8 mouse cellular contexts compared by ENCODE assay signal in genomic region chr19:42217374-42217763, GRCm38 (mm10). TPM values are rescaled to one million over a fixed set of nuclear protein-coding genes. Genes with fewer than 3 reads are reported as not detected.
DNase-seq lines count a peak whose midpoint lies in the region; TF ChIP-seq lines count a peak whose summit lies in the region.

No protein-coding gene starts in this region.

- H3K27me3 ChIP-seq in testis, adult 2 months (ENCODE audit: control insufficient read depth, insufficient read depth, low read length) = no peaks in the 10 kb centered on the region

- peak; percentile 60 for DNase-seq in gastrocnemius, adult 2 months
- no peak for DNase-seq in gastrocnemius, postnatal 14 days
- no peak for DNase-seq in testis, postnatal 14 days (ENCODE audit: low spot score)
- DNase-seq in layer of hippocampus, postnatal 36 days = peak; percentile 46 to 60
- peak; percentile 29 for DNase-seq in retina, postnatal 7 days (ENCODE audit: low read depth, low spot score)
- no peak for DNase-seq in spleen, postnatal 36 days (ENCODE audit: low spot score in 2 of 2)

- no peak overlapping the region for H3K27ac ChIP-seq in gastrocnemius, adult 2 months
- no peak overlapping the region for H3K27ac ChIP-seq in testis, adult 2 months (ENCODE audit: control insufficient read depth, insufficient read depth, low read depth, low read length)
- H3K27ac ChIP-seq in cortical plate, adult 2 months (ENCODE audit: insufficient read depth, low read length) = no peak overlapping the region

- TF ChIP-seq POLR2A in testis, adult 2 months (IDR thresholded peaks at IDR 0.05; ENCODE audit: control insufficient read depth, low read depth, low read length) = no peak
- no peak for TF ChIP-seq POLR2A in cortical plate, adult 2 months (IDR thresholded peaks at IDR 0.05; ENCODE audit: extremely low read depth, insufficient read depth, low read length)

- intact Hi-C loops in gastrocnemius, adult 2 months (cut with DNase I) = loop anchor here (1.0 kb wide), 1 partner anchor 55 kb away; no protein-coding TSS in a partner anchor
- intact Hi-C loops in gastrocnemius, postnatal 14 days (cut with DNase I; ENCODE audit: low total_unique reads) = no loop called here

- H3K36me3 ChIP-seq in testis, adult 2 months (ENCODE audit: control insufficient read depth, insufficient read depth, low read length) = no peaks in the 10 kb centered on the region

- no peaks in the 10 kb centered on the region for H3K4me1 ChIP-seq in testis, adult 2 months (ENCODE audit: control insufficient read depth, insufficient read depth, low read length)
- no peaks in the 10 kb centered on the region for H3K4me1 ChIP-seq in cortical plate, adult 2 months (ENCODE audit: control insufficient read depth, insufficient read depth, low read length)

- TF ChIP-seq CTCF in gastrocnemius, adult 2 months (IDR thresholded peaks at IDR 0.05) = peak; percentile 83
- peak; percentile 20; the same call in 1 of the 2 replicates for TF ChIP-seq CTCF in testis, adult 2 months (IDR thresholded peaks at IDR 0.05; ENCODE audit: control insufficient read depth, insufficient read depth, insufficient replicate concordance, low read depth, low read length)
- peak; percentile 81 for TF ChIP-seq CTCF in cortical plate, adult 2 months (IDR thresholded peaks at IDR 0.05; ENCODE audit: extremely low read depth, insufficient read depth, low read length)

- no peak overlapping the region for H3K4me3 ChIP-seq in gastrocnemius, adult 2 months
- no peak overlapping the region for H3K4me3 ChIP-seq in testis, adult 2 months (ENCODE audit: control insufficient read depth, low read depth, low read length)
- H3K4me3 ChIP-seq in cortical plate, adult 2 months (ENCODE audit: insufficient read depth, low read length) = no peak overlapping the region

RNA-seq across cellular contexts. Expression of gene Sfrp5, which starts 15.3 kb away (rescaled TPM):
- 1 to 10 TPM; 4.2 to 5.6 TPM for total RNA-seq in gastrocnemius, adult 2 months (2021)
- 1 to 10 TPM; 4.2 to 8.9 TPM for total RNA-seq in gastrocnemius, postnatal 14 days (2021)
- polyA plus RNA-seq in testis, adult 2 months (2012; rRNA removed) = 0.10 TPM in 1 of 2 replicates, not detected in the other
- polyA plus RNA-seq in cortical plate, adult 2 months (2012; rRNA removed) = 1.2 and 1.9 TPM in 2 replicates
- under 1 TPM; 0.17 to 0.20 TPM for total RNA-seq in layer of hippocampus, postnatal 36 days (2021)

RNA-seq across cellular contexts. Expression of gene Golga7b, which starts 30.0 kb away (rescaled TPM):
- total RNA-seq in gastrocnemius, adult 2 months (2021) = 1 to 10 TPM; 2.3 to 2.4 TPM
- 1 to 10 TPM; 3.1 to 4.8 TPM for total RNA-seq in gastrocnemius, postnatal 14 days (2021)
- polyA plus RNA-seq in testis, adult 2 months (2012; rRNA removed) = 6.7 and 8.7 TPM in 2 replicates
- 115 and 123 TPM in 2 replicates for polyA plus RNA-seq in cortical plate, adult 2 months (2012; rRNA removed)
- 10 to 100 TPM; 63.7 to 66.8 TPM for total RNA-seq in layer of hippocampus, postnatal 36 days (2021)

RNA-seq across cellular contexts. Expression of gene Zfyve27, which starts 53.6 kb away (rescaled TPM):
- 10 to 100 TPM; 13.0 to 14.4 TPM for total RNA-seq in gastrocnemius, adult 2 months (2021)
- 10 to 100 TPM; 11.9 to 14.4 TPM for total RNA-seq in gastrocnemius, postnatal 14 days (2021)
- 57.8 and 60.3 TPM in 2 replicates for polyA plus RNA-seq in testis, adult 2 months (2012; rRNA removed)
- 107 and 126 TPM in 2 replicates for polyA plus RNA-seq in cortical plate, adult 2 months (2012; rRNA removed)
- 100 to 1,000 TPM in 1 of 2 experiments, 10 to 100 TPM in 1; 88.2 to 105 TPM for total RNA-seq in layer of hippocampus, postnatal 36 days (2021)

Comparison
In these comparisons a context has a peak if more than half of its experiments do, and no peak if none do; other contexts are left out.
1. DNase-seq: peak in gastrocnemius, adult 2 months (single experiment), layer of hippocampus, postnatal 36 days (2 of 2) and retina, postnatal 7 days (single experiment); none in gastrocnemius, postnatal 14 days (single experiment), testis, postnatal 14 days (single experiment) and spleen, postnatal 36 days (0 of 2).
2. CTCF ChIP-seq: peak in every context shown above with its lines; median percentile 83 in gastrocnemius, adult 2 months; 81 in cortical plate, adult 2 months; 20 in testis, adult 2 months.
3. RNA of gene Sfrp5, which starts 15.3 kb away (total RNA-seq): 4.2 to 8.9 TPM in gastrocnemius, postnatal 14 days and 4.2 to 5.6 TPM in gastrocnemius, adult 2 months; 0.17 to 0.20 TPM in layer of hippocampus, postnatal 36 days; every median in the first group is over 4 times any median in the second.
4. RNA of gene Golga7b, which starts 30.0 kb away (total RNA-seq): 63.7 to 66.8 TPM in layer of hippocampus, postnatal 36 days; 3.1 to 4.8 TPM in gastrocnemius, postnatal 14 days and 2.3 to 2.4 TPM in gastrocnemius, adult 2 months; every median in the first group is over 10 times any median in the second.
5. RNA of gene Zfyve27, which starts 53.6 kb away (total RNA-seq): 88.2 to 105 TPM in layer of hippocampus, postnatal 36 days; 13.0 to 14.4 TPM in gastrocnemius, adult 2 months and 11.9 to 14.4 TPM in gastrocnemius, postnatal 14 days; every median in the first group is over 4 times any median in the second.